Mouse (Mus musculus) E14TG2a.4 (cell line): ENCODE results near the gene Cmip.

Experiments used
- H3K27me3 ChIP-seq: 2 replicates; pipeline ENCODE4 v1.6.1; 2014; ENCODE audit warnings: low read length, control low read depth; ENCODE audit not compliant: insufficient read depth
- H3K36me3 ChIP-seq: 2 replicates; pipeline ENCODE4 v1.6.1; 2014; ENCODE audit warnings: low read length, control low read depth; ENCODE audit not compliant: insufficient read depth
- H3K4me1 ChIP-seq: replicated peaks from 2 replicates; pipeline ENCODE4 v1.6.1; 2014; ENCODE audit warnings: low read depth, low read length, control low read depth
- H3K4me3 ChIP-seq: replicated peaks from 2 replicates; pipeline ENCODE4 v1.5.1; 2014; ENCODE audit warnings: mild to moderate bottlenecking, low read length
- H3K9me3 ChIP-seq: 2 replicates; pipeline ENCODE4 v1.6.1; 2014; ENCODE audit warnings: low read length, control low read depth
- CTCF ChIP-seq: conservative IDR thresholded peaks from 2 replicates; pipeline ENCODE4 v1.5.1; 2014; ENCODE audit warnings: low read length
- NANOG ChIP-seq: IDR thresholded peaks from 2 replicates; pipeline ENCODE4 v1.6.1; 2014; ENCODE audit warnings: borderline replicate concordance, low read length, mixed read lengths
- POU5F1 ChIP-seq: IDR thresholded peaks from 2 replicates; pipeline ENCODE4 v1.6.1; 2014; ENCODE audit warnings: low read length, borderline replicate concordance

The Cmip gene

GRCm38 (mm10) chr8:117337188-117337587 is 80.3 kb downstream of the Cmip start:
- no peaks in the 10 kb centered on the region for H3K27me3 ChIP-seq
- peaks cover 97% of the 10 kb centered on the region for H3K4me1 ChIP-seq
- H3K9me3 ChIP-seq, result no peaks in the 10 kb centered on the region
- no peaks in the 10 kb centered on the region for H3K36me3 ChIP-seq
- TF ChIP-seq POU5F1, result no peak
- no peak for TF ChIP-seq CTCF
- TF ChIP-seq NANOG, result no peak
- no peak overlapping the region for H3K4me3 ChIP-seq

GRCm38 (mm10) chr8:117338678-117339077 is 81.8 kb downstream of the Cmip start:
- Histone ChIP-seq H3K27me3 (no peaks in the 10 kb centered on the region), H3K4me1 (peaks cover 97% of the 10 kb centered on the region), H3K36me3 (no peaks in the 10 kb centered on the region), H3K9me3 (no peaks in the 10 kb centered on the region), H3K4me3 (no peak overlapping the region)
- TF ChIP-seq POU5F1 (no peak), CTCF (no peak), NANOG (no peak)

GRCm38 (mm10) chr8:117339296-117339957 is 82.6 kb downstream of the Cmip start:
- 0 out of 2 replicates have a peak overlapping the region, but pooled peaks have one; percentile 17 for H3K4me3 ChIP-seq
- TF ChIP-seq CTCF (no peak), NANOG (no peak), POU5F1 (no peak)
- H3K36me3 ChIP-seq, result no peaks in the 10 kb centered on the region
- H3K4me1 ChIP-seq, result peaks cover 97% of the 10 kb centered on the region
- no peaks in the 10 kb centered on the region for H3K9me3 ChIP-seq
- H3K27me3 ChIP-seq, result no peaks in the 10 kb centered on the region

- H3K4me1 ChIP-seq, result peaks cover 96% of the 10 kb centered on the region
- no peaks in the 10 kb centered on the region for H3K27me3 ChIP-seq
- H3K9me3 ChIP-seq, result no peaks in the 10 kb centered on the region
- peak overlapping the region; percentile 43 for H3K4me3 ChIP-seq
- no peaks in the 10 kb centered on the region for H3K36me3 ChIP-seq
- TF ChIP-seq CTCF (no peak), NANOG (no peak), POU5F1 (no peak)
Measured at GRCm38 (mm10) chr8:117339958-117340651, 83.2 kb downstream of the Cmip start.

- H3K36me3 ChIP-seq, result peaks cover 2% of the 10 kb centered on the region; the same call in 1 of the 2 replicates
- peaks cover 96% of the 10 kb centered on the region for H3K4me1 ChIP-seq
- TF ChIP-seq CTCF (no peak), NANOG (no peak), POU5F1 (no peak)
- H3K4me3 ChIP-seq, result peak overlapping the region; percentile 46; the same call in 1 of the 2 replicates
- no peaks in the 10 kb centered on the region for H3K9me3 ChIP-seq
- H3K27me3 ChIP-seq, result no peaks in the 10 kb centered on the region
Measured at GRCm38 (mm10) chr8:117340800-117341199, 83.9 kb downstream of the Cmip start.

- H3K4me3 ChIP-seq, result peak overlapping the region; percentile 45
- TF ChIP-seq POU5F1, result no peak
- peak; percentile 82 for TF ChIP-seq NANOG
- H3K36me3 ChIP-seq, result peaks cover 11% of the 10 kb centered on the region; the same call in 1 of the 2 replicates
- H3K4me1 ChIP-seq, result peaks cover 93% of the 10 kb centered on the region
- no peaks in the 10 kb centered on the region for H3K27me3 ChIP-seq
- H3K9me3 ChIP-seq, result no peaks in the 10 kb centered on the region
Measured at GRCm38 (mm10) chr8:117342735-117343385, 86.0 kb downstream of the Cmip start.

GRCm38 (mm10) chr8:117343484-117343883 is 86.6 kb downstream of the Cmip start:
- Histone ChIP-seq H3K27me3 (no peaks in the 10 kb centered on the region), H3K4me3 (peak overlapping the region; percentile 43), H3K9me3 (no peaks in the 10 kb centered on the region), H3K4me1 (peaks cover 94% of the 10 kb centered on the region), H3K36me3 (peaks cover 11% of the 10 kb centered on the region; the same call in 1 of the 2 replicates)
- TF ChIP-seq POU5F1 (no peak), CTCF (no peak), NANOG (no peak)

GRCm38 (mm10) chr8:117344899-117345298 is 88.0 kb downstream of the Cmip start:
- Histone ChIP-seq H3K36me3 (peaks cover 11% of the 10 kb centered on the region; the same call in 1 of the 2 replicates), H3K4me1 (peaks cover 88% of the 10 kb centered on the region), H3K27me3 (no peaks in the 10 kb centered on the region), H3K9me3 (no peaks in the 10 kb centered on the region), H3K4me3 (peak overlapping the region; percentile 14; the same call in 1 of the 2 replicates)
- TF ChIP-seq CTCF, result no peak
- TF ChIP-seq NANOG, result no peak
- no peak for TF ChIP-seq POU5F1
